Mouse (Mus musculus) NIH3T3 (cell line): Measurements from ENCODE around the gene Anxa5.

Source experiments
- DNase-seq: peaks from one replicate; pipeline ENCODE4 v3.0.0-alpha.2; 2012; ENCODE audit warnings: low read depth

Gene Anxa5

GRCm38 (mm10) chr3:36446918-36447317 lies 28.8 kb downstream of the Anxa5 start:
- no peak for DNase-seq

GRCm38 (mm10) chr3:36446506-36446905 lies 29.2 kb downstream of the Anxa5 start:
- DNase-seq, result no peak

GRCm38 (mm10) chr3:36446041-36446440 lies 29.7 kb downstream of the Anxa5 start:
- DNase-seq, result no peak

GRCm38 (mm10) chr3:36442426-36442825 lies 33.3 kb downstream of the Anxa5 start:
- DNase-seq, result peak; percentile 81

GRCm38 (mm10) chr3:36440280-36440679 lies 35.4 kb downstream of the Anxa5 start:
- no peak for DNase-seq

- no peak for DNase-seq
These were observed 45.3 kb downstream of the Anxa5 start for GRCm38 (mm10) chr3:36430360-36430759.

- no peak for DNase-seq
These were observed 48.3 kb downstream of the Anxa5 start for GRCm38 (mm10) chr3:36427386-36427785.

- DNase-seq, result no peak
These were observed 66.2 kb downstream of the Anxa5 start for GRCm38 (mm10) chr3:36409456-36409855.

- no peak for DNase-seq
These were observed 68.7 kb downstream of the Anxa5 start for GRCm38 (mm10) chr3:36406967-36407366.

- DNase-seq, result no peak
These were observed 69.4 kb downstream of the Anxa5 start for GRCm38 (mm10) chr3:36406340-36406739.

GRCm38 (mm10) chr3:36401900-36402299 lies 73.8 kb downstream of the Anxa5 start:
- no peak for DNase-seq

GRCm38 (mm10) chr3:36400657-36401056 lies 75.0 kb downstream of the Anxa5 start:
- no peak for DNase-seq
